Mouse (Mus musculus) myocyte (in vitro differentiated cells): ENCODE measurements at regions not wholly inside any gene's neighbourhood (a gene's known extent, or its start where the extent isn't known, plus 50 kb on each side); places are given as distances from the start of the nearest gene placed in this dataset.

Experiments used
- POLR2A ChIP-seq: IDR thresholded peaks from one replicate; pipeline ENCODE4 v1.6.1; 2011; ENCODE audit warnings: low read depth, mild to moderate bottlenecking, control low read depth, moderate library complexity; ENCODE audit not compliant: insufficient read length
- TCF12 ChIP-seq: IDR thresholded peaks from one replicate; pipeline ENCODE4 v1.6.1; 2011; ENCODE audit warnings: mild to moderate bottlenecking, control low read depth; ENCODE audit not compliant: poor library complexity, insufficient read depth, severe bottlenecking
- TCF3 ChIP-seq: IDR thresholded peaks from one replicate; pipeline ENCODE4 v1.6.1; 2011; ENCODE audit warnings: low read depth, control low read depth; ENCODE audit not compliant: insufficient read length

GRCm38 (mm10) chr2:83226198-83226597, 282.8 kb downstream of the Fsip2 start:
- TF ChIP-seq TCF3 = no peak
- TF ChIP-seq POLR2A = no peak
- TF ChIP-seq TCF12 = no peak
